Mouse (Mus musculus): ENCODE results near the gene Hyal1. TPM values are rescaled to one million over a fixed set of nuclear protein-coding genes. Genes with fewer than 3 reads are reported as not detected.

Hyal1 gene
- polyA plus RNA-seq, 1 experiment = 3.7 TPM

DNA sequence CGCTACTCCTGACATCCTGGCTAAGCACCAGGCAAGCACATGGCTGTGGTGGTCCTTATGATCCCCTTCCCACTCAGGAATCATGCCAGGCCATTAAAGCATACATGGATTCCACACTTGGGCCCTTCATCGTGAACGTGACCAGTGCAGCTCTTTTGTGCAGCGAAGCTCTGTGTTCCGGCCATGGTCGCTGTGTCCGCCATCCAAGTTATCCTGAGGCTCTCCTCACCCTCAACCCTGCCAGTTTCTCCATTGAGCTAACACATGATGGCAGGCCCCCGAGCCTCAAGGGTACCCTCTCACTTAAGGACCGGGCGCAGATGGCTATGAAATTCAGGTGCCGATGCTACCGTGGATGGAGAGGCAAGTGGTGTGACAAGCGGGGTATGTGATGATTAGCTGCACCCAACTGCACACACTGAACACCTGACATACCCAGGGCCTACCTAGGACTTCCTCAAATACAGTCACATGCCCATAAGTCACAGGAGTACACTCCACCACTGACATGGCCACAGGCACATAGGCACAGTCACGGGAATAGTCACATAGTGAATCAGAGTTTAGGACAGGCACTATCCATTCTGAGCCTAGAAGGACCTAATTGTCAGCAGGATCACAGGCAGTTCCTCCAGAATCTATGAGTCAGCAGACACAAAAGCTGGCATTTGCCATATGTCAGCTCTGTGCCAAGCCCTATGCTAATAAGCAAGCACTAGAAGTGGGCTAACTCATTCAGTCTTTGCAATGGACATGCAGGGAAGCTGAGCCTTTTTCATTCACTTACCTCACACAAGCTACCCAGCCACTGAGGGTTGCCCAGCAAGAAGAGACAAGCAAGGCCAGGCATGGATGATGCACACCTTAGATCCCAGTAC, 2.5 kb downstream of the Hyal1 start:
- WGBS = 88% methylated on average over 14 of the region's 14 CpGs
- Histone ChIP-seq H3K4me3 (ENCODE audit: extremely low read depth, insufficient read depth, insufficient read length) (no peak overlapping the region), H3K4me1 (ENCODE audit: control insufficient read depth, insufficient read depth, insufficient read length) (peaks cover 11% of the 10 kb centered on the region; the same call in 1 of the 2 replicates), H3K27me3 (ENCODE audit: control insufficient read depth, insufficient read depth, low read length) (no peaks in the 10 kb centered on the region), H3K36me3 (ENCODE audit: control insufficient read depth, insufficient read depth, low read length) (no peaks in the 10 kb centered on the region), H3K27ac (ENCODE audit: insufficient read depth, low read length) (no peak overlapping the region)
- no peak for TF ChIP-seq CTCF (IDR thresholded peaks at IDR 0.05; ENCODE audit: extremely low read depth, insufficient read depth, insufficient read length, insufficient replicate concordance)
- no peak for TF ChIP-seq POLR2A (IDR thresholded peaks at IDR 0.05; ENCODE audit: low read depth, low read length)
- no peak for DNase-seq (ENCODE audit: low read depth in 1 of 2, low spot score in 2 of 2)

DNA sequence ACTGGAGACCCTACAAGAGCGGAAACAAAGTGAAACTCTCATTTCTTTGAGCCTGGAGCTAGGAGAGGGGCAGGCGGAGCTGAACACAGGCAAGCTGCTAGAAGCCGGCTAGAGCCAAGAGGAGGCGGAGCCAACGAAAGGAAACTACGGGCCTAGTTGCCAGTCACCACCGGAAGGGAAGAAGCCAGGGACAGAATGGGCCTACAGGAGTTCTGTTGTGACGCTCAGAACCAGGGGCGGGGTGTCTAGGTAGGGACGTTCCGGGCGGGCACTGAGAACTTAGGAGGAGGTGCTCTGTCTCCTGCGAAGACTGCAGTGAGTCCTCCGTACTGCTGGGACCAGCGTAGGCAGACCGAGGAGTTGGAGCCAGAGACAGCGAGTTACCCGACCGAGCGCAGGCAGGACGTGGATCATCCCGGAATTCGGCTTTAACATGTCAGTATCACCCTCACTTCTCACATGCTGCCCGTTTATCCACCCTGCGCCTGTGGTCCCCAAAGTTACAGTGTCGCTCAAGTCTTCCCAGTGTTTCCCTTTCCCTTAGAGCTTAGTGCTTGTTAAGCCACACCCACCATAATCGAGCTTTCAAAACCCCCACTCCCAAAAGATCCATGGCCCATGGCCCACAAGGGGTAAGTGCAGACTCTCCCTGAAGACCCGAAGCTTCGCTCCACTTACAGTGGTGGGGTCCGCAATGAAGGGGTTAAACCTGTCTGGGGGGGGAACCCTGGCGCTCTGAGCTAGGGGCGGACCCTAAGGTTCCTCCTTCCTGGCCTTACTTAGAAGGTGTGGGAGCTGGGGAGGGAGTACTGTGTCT, 4.0 kb downstream of the Hyal1 start, which contains the start of gene Hyal3:
Gene Hyal3, plus strand, starts transcription at position 318 of the 817 bp plus-strand sequence.
- Histone ChIP-seq H3K4me1 (ENCODE audit: control insufficient read depth, insufficient read depth, insufficient read length) (peaks cover 11% of the 10 kb centered on the region; the same call in 1 of the 2 replicates), H3K27ac (ENCODE audit: insufficient read depth, low read length) (peak within 1 kb of the TSS; percentile 74), H3K27me3 (ENCODE audit: control insufficient read depth, insufficient read depth, low read length) (no peaks in the 10 kb centered on the region), H3K4me3 (ENCODE audit: extremely low read depth, insufficient read depth, insufficient read length) (peak within 1 kb of the TSS; percentile 70), H3K36me3 (ENCODE audit: control insufficient read depth, insufficient read depth, low read length) (no peaks in the 10 kb centered on the region)
- WGBS = under 1% methylated on average over 32 of the region's 32 CpGs
- DNase-seq (ENCODE audit: low read depth in 1 of 2, low spot score in 2 of 2) = peak; percentile 68 to 73
- TF ChIP-seq CTCF (IDR thresholded peaks at IDR 0.05; ENCODE audit: extremely low read depth, insufficient read depth, insufficient read length, insufficient replicate concordance) = no peak
- peak; percentile 67 for TF ChIP-seq POLR2A (IDR thresholded peaks at IDR 0.05; ENCODE audit: low read depth, low read length)

DNA sequence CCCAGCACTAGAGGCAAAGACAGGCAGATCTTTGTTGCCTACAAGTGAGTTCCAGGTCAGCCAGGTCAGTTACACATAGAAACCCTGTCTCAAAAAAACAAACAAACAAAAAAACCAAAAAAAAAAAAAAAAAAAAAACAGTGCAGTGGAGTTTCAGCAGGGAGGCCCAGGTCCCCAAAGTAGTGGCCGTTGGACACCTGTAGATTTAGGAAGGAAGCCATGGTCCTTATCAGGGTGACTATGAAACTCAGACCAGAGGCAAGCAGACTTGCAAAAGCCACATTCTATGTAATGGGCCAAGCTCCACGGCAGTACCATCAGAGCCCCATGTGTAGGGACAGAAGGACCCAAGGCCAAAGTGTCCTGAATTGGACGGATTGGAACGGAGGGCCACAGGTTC, 4.9 kb downstream of the Hyal1 start:
- peaks cover 11% of the 10 kb centered on the region; the same call in 1 of the 2 replicates for H3K4me1 ChIP-seq (ENCODE audit: control insufficient read depth, insufficient read depth, insufficient read length)
- no peaks in the 10 kb centered on the region for H3K36me3 ChIP-seq (ENCODE audit: control insufficient read depth, insufficient read depth, low read length)
- TF ChIP-seq POLR2A (IDR thresholded peaks at IDR 0.05; ENCODE audit: low read depth, low read length) (no peak), CTCF (IDR thresholded peaks at IDR 0.05; ENCODE audit: extremely low read depth, insufficient read depth, insufficient read length, insufficient replicate concordance) (no peak)
- DNase-seq (ENCODE audit: low read depth in 1 of 2, low spot score in 2 of 2) = no peak
- 60% methylated on average over 4 of the region's 4 CpGs for WGBS
- H3K27me3 ChIP-seq (ENCODE audit: control insufficient read depth, insufficient read depth, low read length) = no peaks in the 10 kb centered on the region
- H3K4me3 ChIP-seq (ENCODE audit: extremely low read depth, insufficient read depth, insufficient read length) = 0 out of 2 replicates have a peak overlapping the region, but pooled peaks have one; percentile 70
- no peak overlapping the region for H3K27ac ChIP-seq (ENCODE audit: insufficient read depth, low read length)

DNA sequence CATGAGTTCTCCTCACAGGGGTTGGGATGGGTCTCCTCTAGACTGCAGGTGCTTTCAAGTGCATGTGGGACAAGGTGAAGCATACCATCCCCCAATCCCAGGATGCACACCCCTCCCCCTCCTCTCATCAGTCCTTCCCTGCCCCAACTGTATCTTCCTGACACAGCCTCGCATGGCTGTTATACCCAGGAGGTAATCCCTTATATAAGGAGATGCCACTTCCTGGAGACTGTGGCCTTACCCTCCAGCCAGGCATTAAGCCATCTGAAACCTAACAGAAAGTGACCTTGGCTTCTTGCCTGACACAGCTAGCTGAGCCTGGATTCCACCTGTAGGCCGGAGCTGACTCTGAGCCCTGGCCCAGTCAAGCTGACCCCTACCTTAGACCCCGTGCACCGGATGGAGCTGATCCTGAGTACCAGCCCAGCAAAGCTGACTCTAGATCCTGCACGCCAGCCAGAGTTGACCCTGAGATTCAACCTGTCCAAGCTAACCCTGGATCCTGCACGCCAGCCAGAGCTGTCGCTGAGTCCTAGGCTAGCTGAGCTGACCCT, 5.9 kb downstream of the Hyal1 start:
- Histone ChIP-seq H3K27ac (ENCODE audit: insufficient read depth, low read length) (no peak overlapping the region), H3K4me1 (ENCODE audit: control insufficient read depth, insufficient read depth, insufficient read length) (peaks cover 11% of the 10 kb centered on the region; the same call in 1 of the 2 replicates), H3K4me3 (ENCODE audit: extremely low read depth, insufficient read depth, insufficient read length) (no peak overlapping the region), H3K36me3 (ENCODE audit: control insufficient read depth, insufficient read depth, low read length) (no peaks in the 10 kb centered on the region), H3K27me3 (ENCODE audit: control insufficient read depth, insufficient read depth, low read length) (no peaks in the 10 kb centered on the region)
- TF ChIP-seq POLR2A (IDR thresholded peaks at IDR 0.05; ENCODE audit: low read depth, low read length) (no peak), CTCF (IDR thresholded peaks at IDR 0.05; ENCODE audit: extremely low read depth, insufficient read depth, insufficient read length, insufficient replicate concordance) (no peak)
- DNase-seq (ENCODE audit: low read depth in 1 of 2, low spot score in 2 of 2) = no peak
- WGBS = 87% methylated on average over 7 of the region's 7 CpGs

DNA sequence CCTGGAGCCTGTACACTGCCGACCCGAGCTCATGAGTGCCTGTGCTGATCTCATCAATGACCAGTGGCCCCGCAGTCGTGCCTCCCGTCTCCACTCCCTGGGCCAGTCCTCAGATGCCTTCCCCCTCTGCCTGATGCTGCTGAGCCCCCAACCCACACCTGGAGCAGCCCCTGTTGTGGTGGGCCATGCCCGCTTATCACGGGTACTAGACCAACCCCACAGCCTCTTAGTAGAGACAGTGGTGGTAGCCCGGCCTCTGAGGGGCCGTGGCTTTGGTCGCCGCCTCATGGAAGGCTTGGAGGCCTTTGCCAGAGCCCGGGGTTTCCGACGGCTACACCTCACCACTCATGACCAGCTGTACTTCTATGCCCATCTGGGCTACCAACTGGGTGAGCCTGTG, 6.4 kb downstream of the Hyal1 start:
- Histone ChIP-seq H3K36me3 (ENCODE audit: control insufficient read depth, insufficient read depth, low read length) (no peaks in the 10 kb centered on the region), H3K27me3 (ENCODE audit: control insufficient read depth, insufficient read depth, low read length) (no peaks in the 10 kb centered on the region), H3K4me3 (ENCODE audit: extremely low read depth, insufficient read depth, insufficient read length) (no peak overlapping the region), H3K4me1 (ENCODE audit: control insufficient read depth, insufficient read depth, insufficient read length) (peaks cover 14% of the 10 kb centered on the region; the same call in 1 of the 2 replicates), H3K27ac (ENCODE audit: insufficient read depth, low read length) (no peak overlapping the region)
- 97% methylated on average over 14 of the region's 14 CpGs for WGBS
- no peak for TF ChIP-seq POLR2A (IDR thresholded peaks at IDR 0.05; ENCODE audit: low read depth, low read length)
- TF ChIP-seq CTCF (IDR thresholded peaks at IDR 0.05; ENCODE audit: extremely low read depth, insufficient read depth, insufficient read length, insufficient replicate concordance) = no peak
- no peak for DNase-seq (ENCODE audit: low read depth in 1 of 2, low spot score in 2 of 2)

DNA sequence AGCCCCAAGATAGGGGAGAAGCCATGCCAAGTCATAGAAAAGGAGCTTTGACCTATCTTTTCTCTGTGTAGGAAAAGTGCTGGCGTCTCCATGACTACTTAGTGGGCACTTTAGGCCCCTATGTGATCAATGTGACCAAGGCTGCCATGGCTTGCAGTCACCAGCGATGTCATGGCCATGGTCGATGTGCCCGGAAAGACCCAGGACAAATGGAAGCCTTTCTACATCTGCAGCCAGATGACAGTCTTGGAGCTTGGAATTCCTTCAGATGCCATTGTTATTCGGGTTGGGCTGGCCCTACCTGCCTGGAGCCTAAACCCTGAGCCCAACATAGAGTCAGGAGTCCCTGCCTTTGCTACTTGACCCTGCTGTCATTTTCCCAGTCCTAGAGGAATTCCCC, 9.8 kb downstream of the Hyal1 start:
- Histone ChIP-seq H3K27ac (ENCODE audit: insufficient read depth, low read length) (peak overlapping the region; percentile 3; the same call in 1 of the 2 replicates), H3K27me3 (ENCODE audit: control insufficient read depth, insufficient read depth, low read length) (no peaks in the 10 kb centered on the region), H3K36me3 (ENCODE audit: control insufficient read depth, insufficient read depth, low read length) (peaks cover 16% of the 10 kb centered on the region), H3K4me1 (ENCODE audit: control insufficient read depth, insufficient read depth, insufficient read length) (peaks cover 4% of the 10 kb centered on the region; the same call in 1 of the 2 replicates), H3K4me3 (ENCODE audit: extremely low read depth, insufficient read depth, insufficient read length) (no peak overlapping the region)
- no peak for TF ChIP-seq CTCF (IDR thresholded peaks at IDR 0.05; ENCODE audit: extremely low read depth, insufficient read depth, insufficient read length, insufficient replicate concordance)
- TF ChIP-seq POLR2A (IDR thresholded peaks at IDR 0.05; ENCODE audit: low read depth, low read length) = no peak
- DNase-seq (ENCODE audit: low read depth in 1 of 2, low spot score in 2 of 2) = no peak
- 88% methylated on average over 5 of the region's 5 CpGs for WGBS

All from spleen, adult 2 months (tissue).